Mouse (Mus musculus): ENCODE data around the gene Kcnma1.

DNA sequence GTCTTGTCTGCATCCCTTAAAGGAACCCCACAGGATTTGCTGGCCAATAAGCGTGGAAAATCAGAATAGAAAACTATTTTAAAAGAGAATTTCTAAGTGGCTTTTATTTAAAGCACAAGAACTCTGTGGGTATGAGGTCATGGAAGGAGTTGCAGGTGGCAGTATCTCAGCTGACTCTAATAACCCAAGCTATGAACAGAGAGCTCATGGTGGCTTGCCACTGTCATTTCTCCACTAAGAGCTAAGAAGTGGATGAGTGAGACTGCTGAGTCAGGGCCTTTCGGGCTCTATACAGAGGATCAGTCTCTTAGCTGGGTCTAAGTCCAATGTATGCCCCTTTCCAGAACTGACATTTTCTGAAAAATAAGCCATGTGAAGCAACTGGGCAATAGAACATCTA is 713.8 kb downstream of the Kcnma1 start:
- TF ChIP-seq POLR2A (IDR thresholded peaks at IDR 0.05; ENCODE audit: insufficient read depth, low read depth, low read length), result no peak
- TF ChIP-seq CTCF (IDR thresholded peaks at IDR 0.05; ENCODE audit: insufficient read depth, low read depth, low read length), result no peak

All from olfactory bulb, adult 2 months (tissue).